Mouse (Mus musculus) brown adipose tissue, adult 24 weeks (tissue): ENCODE measurements at regions not wholly inside any gene's neighbourhood (a gene's known extent, or its start where the extent isn't known, plus 50 kb on each side); places are given as distances from the start of the nearest gene placed in this dataset.
"Not testable (repeated sequence)": the region's sequence is repeated elsewhere in the genome, so short reads cannot be mapped to it uniquely, and the experiment has no call there.

Experiments used
- H3K27ac ChIP-seq: fragments of 200-500 bp; replicated peaks from 2 replicates; pipeline ENCODE4 v1.5.1; 2012; ENCODE audit warnings: low read depth, mild to moderate bottlenecking, low read length
- H3K4me1 ChIP-seq: fragments of 200-500 bp; 2 replicates; pipeline ENCODE4 v1.6.1; 2012; ENCODE audit warnings: low read length, mixed read lengths; ENCODE audit not compliant: control insufficient read depth, insufficient read depth, insufficient read length
- H3K4me3 ChIP-seq: fragments of 200-500 bp; 2 replicates; pipeline ENCODE4 v1.5.1; 2012; ENCODE audit warnings: low read depth, mild to moderate bottlenecking, low read length, moderate library complexity; ENCODE audit not compliant: insufficient read depth

DNA sequence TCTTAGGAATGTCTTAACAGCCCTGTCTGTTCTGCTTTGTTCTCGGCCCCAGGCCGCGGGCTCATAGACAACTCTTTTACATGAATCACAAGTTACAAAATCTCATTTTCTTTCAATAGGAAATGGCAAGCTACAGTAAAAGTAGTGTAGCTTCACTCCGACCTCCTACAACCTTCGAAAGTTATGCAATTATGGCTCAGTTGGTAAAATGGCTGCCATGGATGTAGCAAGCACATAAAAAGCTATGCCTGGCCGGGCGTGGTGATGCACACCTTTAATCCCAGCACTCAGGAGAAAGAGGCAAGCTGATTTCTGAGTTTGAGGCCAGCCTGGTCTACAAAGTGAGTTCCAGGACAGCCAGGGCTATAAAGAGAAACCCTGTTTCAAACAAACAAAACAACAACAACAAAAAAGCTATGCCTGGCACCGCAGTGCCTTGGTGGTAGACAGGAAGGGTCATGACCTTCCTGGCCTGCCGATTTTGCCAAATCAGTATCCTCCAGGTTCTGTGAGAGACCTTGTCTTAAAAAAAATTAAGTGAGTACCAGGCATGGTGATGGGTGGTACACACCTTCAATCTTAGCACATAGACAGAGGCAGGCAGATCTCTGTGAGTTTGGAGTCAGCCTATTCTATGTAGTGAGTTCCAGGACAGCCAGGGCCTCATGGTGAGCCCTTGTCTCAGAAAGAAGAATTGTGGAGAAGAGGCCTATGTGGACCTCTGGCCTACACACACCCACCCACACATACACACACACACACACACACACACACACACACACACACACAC, 71.8 kb upstream of the Cpsf6 start:
- H3K4me3 ChIP-seq: no peak overlapping the region
- peaks cover 4% of the 10 kb centered on the region; the same call in 1 of the 2 replicates for H3K4me1 ChIP-seq
- peak overlapping the region; percentile 64 for H3K27ac ChIP-seq

- H3K4me3 ChIP-seq: no peak overlapping the region
- no peak overlapping the region for H3K27ac ChIP-seq
- peaks cover 4% of the 10 kb centered on the region; the same call in 1 of the 2 replicates for H3K4me1 ChIP-seq
Measured at GRCm38 (mm10) chr10:117450631-117451030, 70.8 kb upstream of the Cpsf6 start.

- no peak overlapping the region for H3K27ac ChIP-seq
- no peak overlapping the region for H3K4me3 ChIP-seq
- H3K4me1 ChIP-seq: peaks cover 4% of the 10 kb centered on the region; the same call in 1 of the 2 replicates
Measured at GRCm38 (mm10) chr10:117450240-117450569, 70.4 kb upstream of the Cpsf6 start.

- H3K27ac ChIP-seq: no peak overlapping the region
- H3K4me1 ChIP-seq: peaks cover 4% of the 10 kb centered on the region; the same call in 1 of the 2 replicates
- no peak overlapping the region for H3K4me3 ChIP-seq
Measured at GRCm38 (mm10) chr10:117449416-117450239, 69.8 kb upstream of the Cpsf6 start.

DNA sequence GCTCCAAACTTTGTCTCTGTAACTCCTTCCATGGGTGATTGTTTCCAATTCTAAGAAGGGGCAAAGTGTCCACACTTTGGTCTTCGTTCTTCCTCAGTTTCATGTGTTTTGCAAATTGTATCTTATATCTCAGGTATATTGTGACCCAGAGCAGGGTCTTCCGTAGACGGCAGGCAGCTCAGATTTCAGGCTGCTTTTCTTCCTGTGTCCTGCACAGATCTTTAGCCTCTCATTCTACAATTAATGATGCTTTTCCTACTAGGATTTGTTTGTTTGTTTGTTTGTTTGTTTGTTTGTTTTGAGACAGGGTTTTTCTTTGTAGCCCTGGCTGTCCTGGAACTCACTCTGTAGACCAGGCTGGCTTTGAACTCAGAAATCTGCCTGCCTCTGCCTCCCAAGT, 69.0 kb upstream of the Cpsf6 start:
- H3K27ac ChIP-seq, H3K4me3 ChIP-seq, H3K4me1 ChIP-seq: not testable (repeated sequence)

- Histone ChIP-seq H3K27ac (no peak overlapping the region), H3K4me3 (no peak overlapping the region), H3K4me1 (peaks cover 3% of the 10 kb centered on the region; the same call in 1 of the 2 replicates)
Measured at GRCm38 (mm10) chr10:117447626-117448025, 67.8 kb upstream of the Cpsf6 start.

DNA sequence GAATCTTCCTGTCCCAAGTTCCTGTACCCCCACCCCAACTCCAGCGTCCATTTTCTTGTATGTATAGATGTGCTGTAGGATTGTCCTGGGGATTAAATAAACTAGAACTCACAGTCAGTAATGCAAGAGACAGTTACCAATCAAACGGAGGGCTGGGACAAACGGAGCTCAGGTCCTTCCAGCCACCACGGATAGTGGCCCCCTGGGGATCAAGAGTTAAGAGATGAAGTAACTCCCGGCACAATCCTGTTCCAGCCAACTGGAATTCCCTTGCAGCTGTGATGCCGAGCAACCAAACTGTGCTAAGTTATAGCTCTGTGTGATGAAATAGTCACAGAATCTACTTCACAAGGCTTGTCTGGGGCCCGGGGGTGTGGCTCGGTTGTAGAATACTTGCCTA, 67.4 kb upstream of the Cpsf6 start:
- Histone ChIP-seq H3K27ac (no peak overlapping the region), H3K4me3 (no peak overlapping the region), H3K4me1 (no peaks in the 10 kb centered on the region; the same call in 1 of the 2 replicates)

- Histone ChIP-seq H3K4me3 (no peak overlapping the region), H3K4me1 (no peaks in the 10 kb centered on the region; the same call in 1 of the 2 replicates), H3K27ac (no peak overlapping the region)
Measured at GRCm38 (mm10) chr10:117446776-117447175, 67.0 kb upstream of the Cpsf6 start.

DNA sequence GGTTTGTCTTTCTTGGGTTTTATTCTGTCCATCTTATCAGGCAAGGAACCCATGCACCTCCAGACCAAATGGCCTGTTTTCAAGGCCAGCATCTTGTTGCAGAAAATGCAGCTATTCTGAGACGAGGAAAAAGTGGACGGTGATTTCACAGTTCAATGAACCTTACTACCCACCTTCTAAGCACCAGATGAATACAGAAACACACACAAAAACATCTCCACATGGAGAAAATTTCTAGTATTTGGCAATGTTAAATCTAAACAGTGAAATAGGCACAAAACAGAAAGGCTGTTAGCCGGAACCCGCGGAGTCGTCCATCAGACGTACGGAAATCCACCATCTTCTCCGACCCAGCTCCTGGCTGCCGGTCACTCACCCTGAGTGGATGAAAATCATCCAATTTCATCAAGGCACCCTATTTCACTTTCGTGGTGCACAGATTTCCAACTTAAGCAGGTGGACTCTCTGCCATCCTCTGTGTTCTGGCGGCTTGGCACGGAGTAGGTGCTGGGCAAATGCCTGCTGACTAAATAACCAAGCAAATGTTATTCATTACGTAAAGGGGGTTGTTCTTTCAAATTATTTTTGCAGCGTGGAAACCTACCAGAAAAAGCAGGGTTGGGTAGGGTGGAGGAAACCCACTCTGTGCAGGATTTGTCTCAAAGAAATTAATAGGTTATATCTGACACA, 66.1 kb upstream of the Cpsf6 start:
- no peaks in the 10 kb centered on the region; the same call in 1 of the 2 replicates for H3K4me1 ChIP-seq
- no peak overlapping the region for H3K4me3 ChIP-seq
- H3K27ac ChIP-seq: no peak overlapping the region

GRCm38 (mm10) chr10:117445181-117445790, 65.5 kb upstream of the Cpsf6 start:
- Histone ChIP-seq H3K4me1 (no peaks in the 10 kb centered on the region; the same call in 1 of the 2 replicates), H3K27ac (no peak overlapping the region), H3K4me3 (no peak overlapping the region)

GRCm38 (mm10) chr10:117444761-117445160, 64.9 kb upstream of the Cpsf6 start:
- Histone ChIP-seq H3K4me3 (no peak overlapping the region), H3K4me1 (no peaks in the 10 kb centered on the region; the same call in 1 of the 2 replicates), H3K27ac (no peak overlapping the region)

DNA sequence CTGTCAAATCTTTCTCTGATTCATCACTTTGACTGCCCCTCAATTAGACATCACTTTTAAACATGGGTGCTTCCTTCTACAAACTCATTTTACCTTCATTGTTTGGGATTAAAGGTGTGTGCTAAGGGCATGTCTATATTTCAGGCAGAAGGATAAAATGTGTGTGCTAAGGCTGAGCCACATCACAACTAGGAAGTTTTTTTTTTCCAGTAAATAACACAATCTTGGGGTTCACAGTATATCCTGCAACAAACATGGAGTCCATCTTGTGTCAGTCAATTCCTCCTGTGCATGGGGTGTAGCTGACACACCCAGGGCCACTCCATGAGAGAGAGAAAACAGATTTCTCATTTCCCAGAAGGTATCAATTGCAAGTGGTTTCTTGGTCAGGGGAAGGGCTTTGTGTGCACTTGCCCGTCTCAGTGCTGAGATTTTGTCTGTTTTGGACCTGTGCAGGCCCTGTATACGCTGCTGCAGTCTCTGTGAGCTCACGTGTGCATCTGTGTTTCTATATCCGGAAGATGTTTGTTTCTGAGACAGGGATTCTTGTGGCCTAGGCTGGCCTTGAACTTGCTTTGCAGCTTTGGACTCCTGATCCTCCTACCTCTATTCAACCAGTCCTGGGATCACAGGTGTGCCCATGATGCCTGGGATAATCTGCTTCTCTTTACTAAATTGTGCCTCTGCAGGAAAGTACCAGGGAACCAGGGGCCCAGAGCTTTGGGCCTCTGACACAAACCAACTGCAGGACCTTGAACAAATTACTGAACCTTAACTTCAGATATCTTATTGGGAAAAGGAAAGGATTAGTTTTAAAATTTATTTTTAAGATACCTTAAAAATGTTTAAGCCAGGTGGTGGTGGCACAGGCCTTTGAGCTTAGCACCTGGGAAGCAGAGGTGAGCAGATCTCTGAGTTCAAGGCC, 63.9 kb upstream of the Cpsf6 start:
- Histone ChIP-seq H3K27ac (no peak overlapping the region), H3K4me3 (no peak overlapping the region), H3K4me1 (no peaks in the 10 kb centered on the region; the same call in 1 of the 2 replicates)

DNA sequence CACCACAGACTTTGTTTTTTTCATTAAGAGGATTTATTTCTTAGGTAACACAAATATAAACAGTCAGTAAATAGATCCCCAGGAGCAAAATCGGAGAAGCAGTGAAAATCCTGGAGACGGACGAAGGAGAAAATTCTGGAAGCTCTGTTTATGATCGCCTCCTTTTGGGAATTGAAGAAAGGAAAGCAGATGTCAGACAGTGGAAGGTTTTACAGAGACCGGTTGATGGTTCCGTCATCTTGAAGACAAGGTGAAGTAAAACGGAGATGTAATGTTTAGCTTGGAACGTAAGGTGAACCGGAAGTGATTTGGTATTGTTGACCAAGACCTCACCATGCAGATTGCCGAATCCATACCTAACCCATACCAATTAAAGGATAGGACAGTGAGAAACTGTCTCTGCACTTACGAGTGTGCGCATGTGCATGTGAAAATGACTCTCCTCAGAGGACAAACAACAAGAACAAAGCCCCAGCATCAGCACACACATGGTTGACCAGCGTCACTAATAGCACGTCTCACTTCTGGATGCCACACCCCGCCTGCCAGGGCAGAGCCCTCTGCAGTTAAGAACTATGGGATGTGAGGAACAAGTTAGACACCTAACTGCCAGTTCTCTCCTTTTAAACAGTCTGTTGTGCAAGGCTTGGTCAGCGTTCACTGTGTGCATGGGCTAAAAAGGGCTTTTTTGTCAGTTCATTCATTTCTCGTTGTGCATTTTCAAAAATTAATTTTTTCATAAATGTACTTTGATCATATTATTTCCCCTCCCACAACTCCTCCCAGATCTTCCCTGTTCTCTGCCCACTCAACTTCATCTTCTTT, 62.4 kb upstream of the Cpsf6 start:
- no peaks in the 10 kb centered on the region for H3K4me1 ChIP-seq
- H3K4me3 ChIP-seq: no peak overlapping the region
- H3K27ac ChIP-seq: no peak overlapping the region
